Mouse (Mus musculus): Measurements from ENCODE around the gene Fgf15.

GRCm38 (mm10) chr7:144847067-144847466, 49.3 kb upstream of the Fgf15 start, which contains the start of gene Fgf4:
- TF ChIP-seq CTCF (IDR thresholded peaks at IDR 0.05; ENCODE audit: borderline replicate concordance, insufficient read depth, low read depth, low read length) (no peak), POLR2A (IDR thresholded peaks at IDR 0.05; ENCODE audit: borderline replicate concordance, insufficient read depth, low read length) (no peak)

All from cerebellum, adult 2 months (tissue).